Mouse (Mus musculus): ENCODE data around the gene Fam160a2. TPM values are rescaled to one million over a fixed set of nuclear protein-coding genes. Genes with fewer than 3 reads are reported as not detected.
A peak's percentile ranks its signal among the peaks of the same experiment; 100 is the strongest.

The Fam160a2 gene
- polyA plus RNA-seq, 1 experiment from 2014 or later: 44.0 TPM

- no peak overlapping the region for H3K4me2 ChIP-seq (ENCODE audit: low read length)
- H3K36me3 ChIP-seq (ENCODE audit: control insufficient read depth, insufficient read depth, low read length): no peaks in the 10 kb centered on the region
- H3K27me3 ChIP-seq (ENCODE audit: control insufficient read depth, insufficient read depth, low read length): no peaks in the 10 kb centered on the region
- H3K4me1 ChIP-seq (ENCODE audit: control insufficient read depth, insufficient read depth, low read length): no peaks in the 10 kb centered on the region
- ATAC-seq (ENCODE audit: low FRiP score, low TSS enrichment) (no peak; the same call in 1 of the 2 replicates), DNase-seq (peak; percentile 2)
- no peak overlapping the region for H3K9ac ChIP-seq (replicated peaks; ENCODE audit: low read length)
- WGBS: 64% methylated on average over 2 of the region's 2 CpGs
- H3K27ac ChIP-seq (replicated peaks; ENCODE audit: low read depth, low read length): no peak overlapping the region
- H3K9me3 ChIP-seq (ENCODE audit: control insufficient read depth, low read length): no peaks in the 10 kb centered on the region
- no peak overlapping the region for H3K4me3 ChIP-seq (replicated peaks; ENCODE audit: low read depth, low read length)
These were observed 57.1 kb downstream of the Fam160a2 start for GRCm38 (mm10) chr7:105342752-105343151.

DNA sequence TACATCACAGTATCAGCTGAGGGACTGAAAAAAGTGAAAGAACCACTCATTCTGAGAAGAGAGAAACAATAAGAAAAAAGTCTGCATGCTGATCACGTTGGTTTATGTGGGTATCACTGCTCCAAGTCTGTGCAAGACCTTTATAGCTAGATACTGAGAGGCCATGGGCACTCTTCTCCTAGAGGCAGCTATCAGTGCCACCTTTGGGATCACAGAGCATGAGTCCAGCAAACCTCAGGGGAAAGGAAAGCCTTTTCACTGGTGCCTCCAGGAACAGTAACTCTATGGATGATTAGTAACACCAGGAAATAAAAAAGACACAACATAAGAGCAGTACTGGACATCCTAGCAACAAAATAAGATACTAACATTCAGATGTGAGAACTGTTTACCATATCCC, 57.7 kb downstream of the Fam160a2 start, which contains the start of gene Olfr691:
Gene Olfr691 (minus strand): TSS at position 101 of the 400 bp plus-strand sequence.
- no peak within 1 kb of the TSS for H3K4me3 ChIP-seq (replicated peaks; ENCODE audit: low read depth, low read length)
- H3K27ac ChIP-seq (replicated peaks; ENCODE audit: low read depth, low read length): no peak within 1 kb of the TSS
- no peak within 1 kb of the TSS for H3K4me2 ChIP-seq (ENCODE audit: low read length)
- no peak for DNase-seq
- H3K27me3 ChIP-seq (ENCODE audit: control insufficient read depth, insufficient read depth, low read length): no peaks in the 10 kb centered on the region
- 49% methylated on average over 1 of the region's 1 CpGs for WGBS
- ATAC-seq (ENCODE audit: low FRiP score, low TSS enrichment): no peak
- no peaks in the 10 kb centered on the region for H3K4me1 ChIP-seq (ENCODE audit: control insufficient read depth, insufficient read depth, low read length)
- no peaks in the 10 kb centered on the region for H3K9me3 ChIP-seq (ENCODE audit: control insufficient read depth, low read length)
- H3K9ac ChIP-seq (replicated peaks; ENCODE audit: low read length): no peak within 1 kb of the TSS
- H3K36me3 ChIP-seq (ENCODE audit: control insufficient read depth, insufficient read depth, low read length): no peaks in the 10 kb centered on the region

- DNase-seq: no peak
- no peak for ATAC-seq (ENCODE audit: low FRiP score, low TSS enrichment)
- Histone ChIP-seq H3K36me3 (ENCODE audit: control insufficient read depth, insufficient read depth, low read length) (no peaks in the 10 kb centered on the region), H3K27ac (replicated peaks; ENCODE audit: low read depth, low read length) (no peak within 1 kb of the TSS), H3K4me3 (replicated peaks; ENCODE audit: low read depth, low read length) (no peak within 1 kb of the TSS), H3K4me2 (ENCODE audit: low read length) (no peak within 1 kb of the TSS), H3K9me3 (ENCODE audit: control insufficient read depth, low read length) (no peaks in the 10 kb centered on the region), H3K9ac (replicated peaks; ENCODE audit: low read length) (no peak within 1 kb of the TSS), H3K4me1 (ENCODE audit: control insufficient read depth, insufficient read depth, low read length) (no peaks in the 10 kb centered on the region), H3K27me3 (ENCODE audit: control insufficient read depth, insufficient read depth, low read length) (no peaks in the 10 kb centered on the region)
- 78% methylated on average over 1 of the region's 1 CpGs for WGBS
These were observed 65.8 kb downstream of the Fam160a2 start, which contains the start of gene Olfr690 for GRCm38 (mm10) chr7:105334004-105334403. Olfr690 (minus strand) TSS chr7:105334104.

- no peaks in the 10 kb centered on the region for H3K9me3 ChIP-seq (ENCODE audit: control insufficient read depth, low read length)
- no peak for ATAC-seq (ENCODE audit: low FRiP score, low TSS enrichment)
- no peak overlapping the region for H3K9ac ChIP-seq (replicated peaks; ENCODE audit: low read length)
These were observed 74.6 kb downstream of the Fam160a2 start for GRCm38 (mm10) chr7:105325302-105325701.

More at GRCm38 (mm10) chr7:105325302-105325701, 74.6 kb downstream of the Fam160a2 start:
- H3K4me2 ChIP-seq (ENCODE audit: low read length): no peak overlapping the region
- H3K4me1 ChIP-seq (ENCODE audit: control insufficient read depth, insufficient read depth, low read length): no peaks in the 10 kb centered on the region
- H3K27me3 ChIP-seq (ENCODE audit: control insufficient read depth, insufficient read depth, low read length): no peaks in the 10 kb centered on the region
- 81% methylated on average over 2 of the region's 2 CpGs for WGBS
- no peak overlapping the region for H3K27ac ChIP-seq (replicated peaks; ENCODE audit: low read depth, low read length)
- H3K36me3 ChIP-seq (ENCODE audit: control insufficient read depth, insufficient read depth, low read length): no peaks in the 10 kb centered on the region
- no peak for DNase-seq
- no peak overlapping the region for H3K4me3 ChIP-seq (replicated peaks; ENCODE audit: low read depth, low read length)

Other genes starting within 250 kb of the Fam160a2 start
- gene Olfr684, start 236.4 kb downstream of the Fam160a2 start, polyA plus RNA-seq (2014; fragmentation: Nextera tagmentation; extraction: Ambion mirVana): not detected in 2 replicates
- gene Olfr685, start 214.0 kb downstream of the Fam160a2 start, polyA plus RNA-seq (2014; fragmentation: Nextera tagmentation; extraction: Ambion mirVana): not detected in 2 replicates
- gene Olfr686, start 192.6 kb downstream of the Fam160a2 start, polyA plus RNA-seq (2014; fragmentation: Nextera tagmentation; extraction: Ambion mirVana): not detected in 2 replicates
- not detected in 2 replicates for gene Olfr688, start 112.0 kb downstream of the Fam160a2 start, polyA plus RNA-seq (2014; fragmentation: Nextera tagmentation; extraction: Ambion mirVana)
- 0.08 TPM in 1 of 2 replicates, not detected in the other for gene Olfr689, start 88.9 kb downstream of the Fam160a2 start, polyA plus RNA-seq (2014; fragmentation: Nextera tagmentation; extraction: Ambion mirVana)
- not detected in 2 replicates for gene Olfr690, start 66.0 kb downstream of the Fam160a2 start, polyA plus RNA-seq (2014; fragmentation: Nextera tagmentation; extraction: Ambion mirVana)
- gene Olfr691, start 57.8 kb downstream of the Fam160a2 start, polyA plus RNA-seq (2014; fragmentation: Nextera tagmentation; extraction: Ambion mirVana): 0.14 and 0.69 TPM in 2 replicates
- not detected in 2 replicates for gene Olfr692, start 31.8 kb downstream of the Fam160a2 start, polyA plus RNA-seq (2014; fragmentation: Nextera tagmentation; extraction: Ambion mirVana)
- gene Gm5901, start 25.0 kb downstream of the Fam160a2 start, polyA plus RNA-seq (2014; fragmentation: Nextera tagmentation; extraction: Ambion mirVana): not detected in 2 replicates
- gene Cnga4, start 4.5 kb upstream of the Fam160a2 start, polyA plus RNA-seq (2014; fragmentation: Nextera tagmentation; extraction: Ambion mirVana): 0.11 TPM in 1 of 2 replicates, not detected in the other
- gene Cckbr, start 25.7 kb upstream of the Fam160a2 start, polyA plus RNA-seq (2014; fragmentation: Nextera tagmentation; extraction: Ambion mirVana): 1.7 and 3.0 TPM in 2 replicates
- 23.2 and 27.9 TPM in 2 replicates for gene Cavin3, start 82.2 kb upstream of the Fam160a2 start, polyA plus RNA-seq (2014; fragmentation: Nextera tagmentation; extraction: Ambion mirVana)
- 90.6 and 91.4 TPM in 2 replicates for gene Smpd1, start 154.3 kb upstream of the Fam160a2 start, polyA plus RNA-seq (2014; fragmentation: Nextera tagmentation; extraction: Ambion mirVana)
- 227 and 305 TPM in 2 replicates for gene Apbb1, start 181.6 kb upstream of the Fam160a2 start, polyA plus RNA-seq (2014; fragmentation: Nextera tagmentation; extraction: Ambion mirVana)
- gene Hpx, start 200.1 kb upstream of the Fam160a2 start, polyA plus RNA-seq (2014; fragmentation: Nextera tagmentation; extraction: Ambion mirVana): 0.27 and 0.55 TPM in 2 replicates
- gene Trim3, start 233.5 kb upstream of the Fam160a2 start, polyA plus RNA-seq (2014; fragmentation: Nextera tagmentation; extraction: Ambion mirVana): 68.5 and 69.3 TPM in 2 replicates
- gene Timm10b, start 240.0 kb upstream of the Fam160a2 start, polyA plus RNA-seq (2014; fragmentation: Nextera tagmentation; extraction: Ambion mirVana): 122 and 165 TPM in 2 replicates
- gene Arfip2, start 240.4 kb upstream of the Fam160a2 start, polyA plus RNA-seq (2014; fragmentation: Nextera tagmentation; extraction: Ambion mirVana): 83.8 and 102 TPM in 2 replicates
- gene Gm45799, start 240.5 kb upstream of the Fam160a2 start, polyA plus RNA-seq (2014; fragmentation: Nextera tagmentation; extraction: Ambion mirVana): 27.8 and 32.2 TPM in 2 replicates